Mouse (Mus musculus): ENCODE data around the gene Hmx1. TPM values are rescaled to one million over a fixed set of nuclear protein-coding genes. Genes with fewer than 3 reads are reported as not detected.

Gene Hmx1
- polyA plus RNA-seq, 1 experiment from 2014 or later: not detected

- H3K4me1 ChIP-seq: peaks cover 21% of the 10 kb centered on the region
- 3% methylated on average over 8 of the region's 8 CpGs for WGBS
- H3K4me3 ChIP-seq: no peak overlapping the region
- no peaks in the 10 kb centered on the region for H3K36me3 ChIP-seq
- no peaks in the 10 kb centered on the region for H3K9me3 ChIP-seq
- H3K9ac ChIP-seq: no peak overlapping the region
- H3K4me2 ChIP-seq: no peak overlapping the region
- H3K27ac ChIP-seq: no peak overlapping the region
- ATAC-seq (ENCODE audit: insufficient number of reproducible peaks, low FRiP score, low TSS enrichment, low read depth): no peak
- H3K27me3 ChIP-seq: peaks cover 95% of the 10 kb centered on the region
These were observed 12.3 kb downstream of the Hmx1 start for GRCm38 (mm10) chr5:35401240-35401639.

- Histone ChIP-seq H3K4me2 (no peak overlapping the region), H3K27ac (no peak overlapping the region), H3K27me3 (peaks cover 63% of the 10 kb centered on the region), H3K4me1 (peaks cover 2% of the 10 kb centered on the region; the same call in 1 of the 2 replicates), H3K9ac (no peak overlapping the region), H3K4me3 (no peak overlapping the region), H3K36me3 (no peaks in the 10 kb centered on the region), H3K9me3 (no peaks in the 10 kb centered on the region)
- no peak for ATAC-seq (ENCODE audit: insufficient number of reproducible peaks, low FRiP score, low TSS enrichment, low read depth)
- 37% methylated on average over 9 of the region's 9 CpGs for WGBS
These were observed 18.6 kb downstream of the Hmx1 start for GRCm38 (mm10) chr5:35407411-35407930.

GRCm38 (mm10) chr5:35411028-35411427 is 22.1 kb downstream of the Hmx1 start:
- ATAC-seq (ENCODE audit: insufficient number of reproducible peaks, low FRiP score, low TSS enrichment, low read depth): no peak
- no peak overlapping the region for H3K4me3 ChIP-seq
- H3K9ac ChIP-seq: no peak overlapping the region
- 59% methylated on average over 10 of the region's 10 CpGs for WGBS
- peaks cover 42% of the 10 kb centered on the region for H3K27me3 ChIP-seq
- H3K9me3 ChIP-seq: no peaks in the 10 kb centered on the region
- no peak overlapping the region for H3K27ac ChIP-seq
- H3K4me1 ChIP-seq: peaks cover 12% of the 10 kb centered on the region
- H3K36me3 ChIP-seq: no peaks in the 10 kb centered on the region
- H3K4me2 ChIP-seq: no peak overlapping the region

GRCm38 (mm10) chr5:35412833-35413232 is 23.9 kb downstream of the Hmx1 start:
- no peaks in the 10 kb centered on the region for H3K36me3 ChIP-seq
- no peak overlapping the region for H3K27ac ChIP-seq
- H3K9me3 ChIP-seq: no peaks in the 10 kb centered on the region
- no peak overlapping the region for H3K4me2 ChIP-seq
- no peak overlapping the region for H3K9ac ChIP-seq
- ATAC-seq (ENCODE audit: insufficient number of reproducible peaks, low FRiP score, low TSS enrichment, low read depth): no peak
- peaks cover 35% of the 10 kb centered on the region; the same call in 1 of the 2 replicates for H3K27me3 ChIP-seq
- H3K4me1 ChIP-seq: peaks cover 12% of the 10 kb centered on the region
- no peak overlapping the region for H3K4me3 ChIP-seq
- WGBS: 22% methylated on average over 12 of the region's 12 CpGs

GRCm38 (mm10) chr5:35417707-35418106 is 28.8 kb downstream of the Hmx1 start:
- WGBS: 54% methylated on average over 7 of the region's 7 CpGs
- peaks cover 22% of the 10 kb centered on the region; the same call in 1 of the 2 replicates for H3K27me3 ChIP-seq
- no peak overlapping the region for H3K27ac ChIP-seq
- no peak overlapping the region for H3K9ac ChIP-seq
- no peaks in the 10 kb centered on the region for H3K36me3 ChIP-seq
- H3K9me3 ChIP-seq: no peaks in the 10 kb centered on the region
- H3K4me2 ChIP-seq: no peak overlapping the region
- H3K4me3 ChIP-seq: no peak overlapping the region
- ATAC-seq (ENCODE audit: insufficient number of reproducible peaks, low FRiP score, low TSS enrichment, low read depth): no peak
- peaks cover 8% of the 10 kb centered on the region for H3K4me1 ChIP-seq

GRCm38 (mm10) chr5:35421622-35422021 is 32.7 kb downstream of the Hmx1 start:
- Histone ChIP-seq H3K27ac (no peak overlapping the region), H3K9ac (no peak overlapping the region), H3K9me3 (no peaks in the 10 kb centered on the region), H3K27me3 (peaks cover 6% of the 10 kb centered on the region; the same call in 1 of the 2 replicates), H3K4me3 (no peak overlapping the region), H3K4me2 (no peak overlapping the region), H3K4me1 (no peaks in the 10 kb centered on the region), H3K36me3 (no peaks in the 10 kb centered on the region)
- 83% methylated on average over 4 of the region's 4 CpGs for WGBS
- ATAC-seq (ENCODE audit: insufficient number of reproducible peaks, low FRiP score, low TSS enrichment, low read depth): no peak

- Histone ChIP-seq H3K36me3 (no peaks in the 10 kb centered on the region), H3K4me1 (no peaks in the 10 kb centered on the region)
- no peak for ATAC-seq (ENCODE audit: insufficient number of reproducible peaks, low FRiP score, low TSS enrichment, low read depth)
These were observed 36.3 kb downstream of the Hmx1 start for GRCm38 (mm10) chr5:35425218-35425617.

GRCm38 (mm10) chr5:35427901-35428300 is 39.0 kb downstream of the Hmx1 start:
- Histone ChIP-seq H3K4me3 (no peak overlapping the region), H3K4me2 (no peak overlapping the region), H3K27ac (no peak overlapping the region), H3K27me3 (peaks cover 15% of the 10 kb centered on the region; the same call in 1 of the 2 replicates), H3K9ac (no peak overlapping the region), H3K4me1 (no peaks in the 10 kb centered on the region), H3K36me3 (no peaks in the 10 kb centered on the region), H3K9me3 (no peaks in the 10 kb centered on the region)
- WGBS: 63% methylated on average over 6 of the region's 6 CpGs
- no peak for ATAC-seq (ENCODE audit: insufficient number of reproducible peaks, low FRiP score, low TSS enrichment, low read depth)

More at GRCm38 (mm10) chr5:35425218-35425617, 36.3 kb downstream of the Hmx1 start:
- H3K4me2 ChIP-seq: no peak overlapping the region
- 32% methylated on average over 11 of the region's 11 CpGs for WGBS
- peaks cover 3% of the 10 kb centered on the region; the same call in 1 of the 2 replicates for H3K27me3 ChIP-seq
- H3K9ac ChIP-seq: no peak overlapping the region
- no peak overlapping the region for H3K4me3 ChIP-seq
- no peak overlapping the region for H3K27ac ChIP-seq
- H3K9me3 ChIP-seq: no peaks in the 10 kb centered on the region

- ATAC-seq (ENCODE audit: insufficient number of reproducible peaks, low FRiP score, low TSS enrichment, low read depth): no peak
These were observed 39.5 kb downstream of the Hmx1 start for GRCm38 (mm10) chr5:35428421-35428820.

GRCm38 (mm10) chr5:35432098-35432497 is 43.2 kb downstream of the Hmx1 start:
- no peak overlapping the region for H3K4me2 ChIP-seq
- WGBS: 47% methylated on average over 6 of the region's 6 CpGs
- H3K27ac ChIP-seq: no peak overlapping the region
- H3K36me3 ChIP-seq: no peaks in the 10 kb centered on the region
- no peak for ATAC-seq (ENCODE audit: insufficient number of reproducible peaks, low FRiP score, low TSS enrichment, low read depth)
- no peak overlapping the region for H3K9ac ChIP-seq
- no peaks in the 10 kb centered on the region for H3K4me1 ChIP-seq
- peaks cover 15% of the 10 kb centered on the region; the same call in 1 of the 2 replicates for H3K27me3 ChIP-seq
- H3K4me3 ChIP-seq: no peak overlapping the region
- no peaks in the 10 kb centered on the region for H3K9me3 ChIP-seq

More at GRCm38 (mm10) chr5:35428421-35428820, 39.5 kb downstream of the Hmx1 start:
- no peaks in the 10 kb centered on the region for H3K36me3 ChIP-seq
- no peaks in the 10 kb centered on the region for H3K9me3 ChIP-seq
- H3K27me3 ChIP-seq: peaks cover 15% of the 10 kb centered on the region; the same call in 1 of the 2 replicates
- H3K4me3 ChIP-seq: no peak overlapping the region
- H3K4me1 ChIP-seq: no peaks in the 10 kb centered on the region
- WGBS: 85% methylated on average over 6 of the region's 6 CpGs
- no peak overlapping the region for H3K9ac ChIP-seq
- H3K27ac ChIP-seq: no peak overlapping the region
- no peak overlapping the region for H3K4me2 ChIP-seq

GRCm38 (mm10) chr5:35434038-35434437 is 45.1 kb downstream of the Hmx1 start:
- no peaks in the 10 kb centered on the region for H3K4me1 ChIP-seq
- no peak overlapping the region for H3K4me3 ChIP-seq
- no peak overlapping the region for H3K9ac ChIP-seq
- H3K4me2 ChIP-seq: no peak overlapping the region
- 46% methylated on average over 5 of the region's 5 CpGs for WGBS
- no peak for ATAC-seq (ENCODE audit: insufficient number of reproducible peaks, low FRiP score, low TSS enrichment, low read depth)
- H3K9me3 ChIP-seq: no peaks in the 10 kb centered on the region
- no peak overlapping the region for H3K27ac ChIP-seq
- peaks cover 15% of the 10 kb centered on the region; the same call in 1 of the 2 replicates for H3K27me3 ChIP-seq
- H3K36me3 ChIP-seq: no peaks in the 10 kb centered on the region

- Histone ChIP-seq H3K36me3 (no peaks in the 10 kb centered on the region), H3K4me1 (no peaks in the 10 kb centered on the region), H3K27me3 (peaks cover 15% of the 10 kb centered on the region; the same call in 1 of the 2 replicates), H3K4me2 (no peak overlapping the region), H3K9me3 (no peaks in the 10 kb centered on the region), H3K9ac (no peak overlapping the region), H3K4me3 (no peak overlapping the region), H3K27ac (no peak overlapping the region)
- no peak for ATAC-seq (ENCODE audit: insufficient number of reproducible peaks, low FRiP score, low TSS enrichment, low read depth)
- 49% methylated on average over 6 of the region's 6 CpGs for WGBS
These were observed 45.8 kb downstream of the Hmx1 start for GRCm38 (mm10) chr5:35434703-35435102.
